Mouse (Mus musculus) C2C12 (cell line): ENCODE measurements around the gene Dsp. TPM values are rescaled to one million over a fixed set of nuclear protein-coding genes. Genes with fewer than 3 reads are reported as not detected.

ENCODE experiments used
- H3K27me3 ChIP-seq: one replicate; pipeline ENCODE4 v1.6.1; 2011; ENCODE audit not compliant: control insufficient read depth, insufficient read depth, insufficient read length
- H3K36me3 ChIP-seq: one replicate; pipeline ENCODE4 v1.6.1; 2011; ENCODE audit not compliant: control insufficient read depth, insufficient read depth
- H3K4me3 ChIP-seq: one replicate; pipeline ENCODE4 v1.5.1; 2011; ENCODE audit warnings: mild to moderate bottlenecking, control low read depth; ENCODE audit not compliant: poor library complexity, insufficient read depth, severe bottlenecking
- H3K79me2 ChIP-seq: one replicate; pipeline ENCODE4 v1.6.1; 2011; ENCODE audit not compliant: control insufficient read depth, insufficient read depth
- H3K79me3 ChIP-seq: one replicate; pipeline ENCODE4 v1.6.1; 2011; ENCODE audit warnings: low read depth, control low read depth
- H3ac ChIP-seq: one replicate; pipeline ENCODE3; 2011; ENCODE audit warnings: low read depth; ENCODE audit not compliant: control insufficient read depth, insufficient read length
- CEBPB ChIP-seq: IDR thresholded peaks from one replicate; pipeline ENCODE4 v1.6.1; 2011; ENCODE audit warnings: low read depth, mild to moderate bottlenecking, control low read depth, moderate library complexity
- CTCF ChIP-seq: IDR thresholded peaks from one replicate; pipeline ENCODE4 v1.5.1; 2011; ENCODE audit not compliant: control insufficient read depth, insufficient read depth, insufficient read length
- FOSL1 ChIP-seq: IDR thresholded peaks from one replicate; pipeline ENCODE4 v1.8.0; 2011; ENCODE audit warnings: mild to moderate bottlenecking, low read length; ENCODE audit not compliant: poor library complexity, insufficient read depth, severe bottlenecking
- MAX ChIP-seq: IDR thresholded peaks from one replicate; pipeline ENCODE4 v1.6.1; 2011; ENCODE audit warnings: mild to moderate bottlenecking, control low read depth
- MYOD1 ChIP-seq: IDR thresholded peaks from one replicate; pipeline ENCODE4 v1.6.1; 2011; ENCODE audit warnings: low read depth; ENCODE audit not compliant: control insufficient read depth, insufficient read length
- MYOG ChIP-seq: IDR thresholded peaks from one replicate; pipeline ENCODE4 v1.6.1; 2011; ENCODE audit not compliant: control insufficient read depth, insufficient read length; ENCODE audit errors: extremely low read depth
- USF1 ChIP-seq: IDR thresholded peaks from one replicate; pipeline ENCODE4 v1.6.1; 2011; ENCODE audit warnings: low read depth, mild to moderate bottlenecking, control low read depth, moderate library complexity
- polyA plus RNA-seq: library from polyadenylated mRNA; unstranded; fragments of >200 nt; fragmentation: generic; extraction: Trizol; gene quantifications from one replicate; pipeline ENCODE4 v1.2.1, GENCODE M21; 2012; ENCODE audit warnings: missing spikeins

The Dsp gene
- polyA plus RNA-seq, 1 experiment, result not detected

- no peak overlapping the region for H3K4me3 ChIP-seq
- no peaks in the 10 kb centered on the region for H3K79me3 ChIP-seq
- TF ChIP-seq MAX, result no peak
- TF ChIP-seq MYOG, result no peak
- no peak for TF ChIP-seq MYOD1
- TF ChIP-seq FOSL1, result no peak
- no peak for TF ChIP-seq USF1
- no peak for TF ChIP-seq CEBPB
- no peak for TF ChIP-seq CTCF
- peaks cover 3% of the 10 kb centered on the region for H3K27me3 ChIP-seq
- no peak overlapping the region for H3ac ChIP-seq
- H3K79me2 ChIP-seq, result no peaks in the 10 kb centered on the region
- H3K36me3 ChIP-seq, result no peaks in the 10 kb centered on the region
Observed at GRCm38 (mm10) chr13:38144962-38145713, 6.0 kb upstream of the Dsp start.

- Histone ChIP-seq H3K4me3 (no peak overlapping the region), H3K79me2 (no peaks in the 10 kb centered on the region), H3K27me3 (peaks cover 14% of the 10 kb centered on the region), H3K79me3 (no peaks in the 10 kb centered on the region), H3ac (no peak overlapping the region), H3K36me3 (no peaks in the 10 kb centered on the region)
- TF ChIP-seq MYOD1 (no peak), USF1 (no peak), FOSL1 (no peak), MAX (no peak), MYOG (no peak), CTCF (no peak), CEBPB (no peak)
Observed at GRCm38 (mm10) chr13:38148348-38148747, 2.7 kb upstream of the Dsp start.

GRCm38 (mm10) chr13:38151671-38152428 lies 756 bp downstream of the Dsp start:
- TF ChIP-seq MAX (no peak), CEBPB (no peak), MYOG (no peak), CTCF (no peak), USF1 (no peak), MYOD1 (no peak), FOSL1 (no peak)
- no peak overlapping the region for H3ac ChIP-seq
- no peaks in the 10 kb centered on the region for H3K79me2 ChIP-seq
- H3K36me3 ChIP-seq, result no peaks in the 10 kb centered on the region
- H3K27me3 ChIP-seq, result peaks cover 14% of the 10 kb centered on the region
- H3K4me3 ChIP-seq, result no peak overlapping the region
- H3K79me3 ChIP-seq, result no peaks in the 10 kb centered on the region

- H3K4me3 ChIP-seq, result no peak overlapping the region
- H3K27me3 ChIP-seq, result peaks cover 15% of the 10 kb centered on the region
- TF ChIP-seq USF1 (no peak), MYOG (no peak), MYOD1 (no peak), FOSL1 (no peak), CEBPB (no peak), MAX (no peak), CTCF (no peak)
- H3ac ChIP-seq, result no peak overlapping the region
- no peaks in the 10 kb centered on the region for H3K79me2 ChIP-seq
- no peaks in the 10 kb centered on the region for H3K79me3 ChIP-seq
- no peaks in the 10 kb centered on the region for H3K36me3 ChIP-seq
Observed at GRCm38 (mm10) chr13:38152429-38153035, 1.4 kb downstream of the Dsp start.

- Histone ChIP-seq H3K27me3 (peaks cover 21% of the 10 kb centered on the region), H3K79me3 (no peaks in the 10 kb centered on the region), H3K36me3 (no peaks in the 10 kb centered on the region), H3ac (no peak overlapping the region), H3K79me2 (no peaks in the 10 kb centered on the region), H3K4me3 (no peak overlapping the region)
- TF ChIP-seq FOSL1 (no peak), USF1 (no peak), MYOG (no peak), MAX (no peak), MYOD1 (no peak), CTCF (no peak), CEBPB (no peak)
Observed at GRCm38 (mm10) chr13:38155523-38155922, 4.4 kb downstream of the Dsp start.
